Mouse (Mus musculus) midbrain, embryonic 14.5 days (tissue): ENCODE measurements around the gene Ccn6. TPM values are rescaled to one million over a fixed set of nuclear protein-coding genes. Genes with fewer than 3 reads are reported as not detected.

Source experiments
- ATAC-seq: fragments of 200-750 bp; cut with Nextera tagmentation; 2 replicates; pipeline ENCODE4 v1.8.0; 2017; ENCODE audit warnings: moderate number of reproducible peaks, moderate library complexity; ENCODE audit not compliant: low FRiP score, low TSS enrichment
- DNase-seq: peaks from one replicate; pipeline ENCODE4 v3.0.0-alpha.2; 2015
- H3K27ac ChIP-seq: fragments of 300-500 bp; sonication (generic); replicated peaks from 2 replicates; pipeline ENCODE4 v1.5.1; 2014; ENCODE audit warnings: mild to moderate bottlenecking, low read depth, low read length, moderate library complexity
- H3K27me3 ChIP-seq: fragments of 300-500 bp; sonication (generic); 2 replicates; pipeline ENCODE4 v1.6.1; 2014; ENCODE audit warnings: low read length, control low read depth, mixed read lengths; ENCODE audit not compliant: control insufficient read depth, insufficient read depth
- H3K36me3 ChIP-seq: fragments of 300-500 bp; sonication (generic); 2 replicates; pipeline ENCODE4 v1.6.1; 2014; ENCODE audit warnings: low read length, control low read depth; ENCODE audit not compliant: control insufficient read depth, insufficient read depth
- H3K4me1 ChIP-seq: fragments of 300-500 bp; sonication (generic); 2 replicates; pipeline ENCODE4 v1.6.1; 2014; ENCODE audit warnings: mild to moderate bottlenecking, antibody characterized with exemption, low read length, control low read depth; ENCODE audit not compliant: control insufficient read depth, insufficient read depth
- H3K4me2 ChIP-seq: fragments of 300-500 bp; sonication (generic); 2 replicates; pipeline ENCODE4 v1.6.1; 2014; ENCODE audit warnings: mild to moderate bottlenecking, low read length, moderate library complexity
- H3K4me3 ChIP-seq: fragments of 300-500 bp; sonication (generic); replicated peaks from 2 replicates; pipeline ENCODE4 v1.5.1; 2014; ENCODE audit warnings: low read depth, low read length
- H3K9ac ChIP-seq: fragments of 300-500 bp; sonication (generic); replicated peaks from 2 replicates; pipeline ENCODE4 v1.6.1; 2014; ENCODE audit warnings: mild to moderate bottlenecking, low read length, moderate library complexity
- H3K9me3 ChIP-seq: fragments of 300-500 bp; sonication (generic); 2 replicates; pipeline ENCODE4 v1.6.1; 2016; ENCODE audit warnings: low read length, control low read depth, mixed read lengths; ENCODE audit not compliant: control insufficient read depth
- WGBS: fragments of 180-500 bp; shearing (Covaris S2); extraction: QIAGEN DNeasy Blood & Tissue Kit; methylation state at CpG from one replicate; pipeline ENCODE4 v1.1.7; 2014; 5-methylcytosine and 5-hydroxymethylcytosine counted together
- polyA plus RNA-seq: library from polyadenylated mRNA; unstranded; fragments of >200 nt; fragmentation: Nextera tagmentation; extraction: Ambion mirVana; gene quantifications from 2 replicates; pipeline ENCODE4 v1.2.1, GENCODE M21; 2014

Gene Ccn6
- polyA plus RNA-seq, 1 experiment from 2014 or later: 0.50 TPM

DNA sequence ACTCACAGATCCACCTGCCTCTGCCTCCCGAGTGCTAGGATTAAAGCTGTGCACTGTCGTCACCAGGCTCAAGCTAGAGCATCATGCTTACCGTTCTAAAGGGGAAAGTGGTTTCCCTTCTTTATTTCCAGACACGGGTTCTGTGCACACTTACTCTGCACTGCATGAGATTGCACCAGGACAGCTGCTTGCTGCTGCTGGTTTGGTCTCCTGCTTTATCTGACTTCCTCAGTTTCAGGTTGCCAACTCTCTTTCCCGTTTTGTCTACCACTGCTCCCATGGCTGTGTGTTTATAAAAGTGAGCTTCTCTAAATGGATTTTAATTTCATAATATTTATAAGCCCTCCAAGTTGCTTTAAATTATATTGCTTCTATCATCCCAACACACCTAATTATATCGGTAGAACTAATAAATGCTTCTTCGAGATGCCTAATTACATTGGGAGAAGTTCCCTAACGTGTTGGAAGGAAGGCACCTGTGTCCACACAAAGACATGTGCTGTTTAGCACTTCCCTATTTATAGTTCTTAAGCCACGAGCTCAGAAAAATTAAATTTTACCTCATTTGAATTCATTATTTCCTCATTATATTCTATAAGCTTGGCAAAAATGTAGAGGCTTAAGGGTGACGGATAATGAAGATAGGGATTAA lies 54.6 kb downstream of the Ccn6 start:
- no peaks in the 10 kb centered on the region for H3K36me3 ChIP-seq
- no peak overlapping the region for H3K9ac ChIP-seq
- ATAC-seq (no peak), DNase-seq (no peak)
- H3K27me3 ChIP-seq: no peaks in the 10 kb centered on the region
- no peak overlapping the region for H3K4me3 ChIP-seq
- H3K27ac ChIP-seq: no peak overlapping the region
- H3K4me1 ChIP-seq: no peaks in the 10 kb centered on the region
- H3K9me3 ChIP-seq: no peaks in the 10 kb centered on the region
- no peak overlapping the region for H3K4me2 ChIP-seq
- 69% methylated on average over 10 of the region's 10 CpGs for WGBS

DNA sequence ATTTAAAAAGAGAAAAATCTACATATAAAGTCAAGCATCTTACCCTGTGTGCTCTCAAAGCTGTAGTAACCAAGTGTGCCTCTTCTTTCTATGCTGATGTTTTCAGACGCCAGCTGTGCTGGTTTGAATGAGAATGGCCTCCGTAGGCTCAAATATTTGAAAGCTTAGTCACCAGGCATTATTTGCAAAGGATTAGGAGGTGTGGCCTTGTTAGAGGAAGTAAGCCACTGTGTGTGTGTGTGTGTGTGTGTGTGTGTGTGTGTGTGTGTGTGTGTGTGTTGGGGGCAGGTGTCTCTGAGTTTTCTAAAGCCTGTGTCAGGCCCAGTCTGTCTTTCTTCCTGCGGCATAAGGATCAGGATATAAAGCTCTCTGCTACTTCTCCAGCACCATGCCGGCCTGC lies 56.7 kb downstream of the Ccn6 start:
- no peaks in the 10 kb centered on the region for H3K9me3 ChIP-seq
- no peak overlapping the region for H3K4me3 ChIP-seq
- DNase-seq (peak; percentile 11), ATAC-seq (peak; percentile 28; the same call in 1 of the 2 replicates)
- H3K27ac ChIP-seq: no peak overlapping the region
- WGBS: 19% methylated on average over 4 of the region's 4 CpGs
- no peaks in the 10 kb centered on the region for H3K4me1 ChIP-seq
- H3K9ac ChIP-seq: no peak overlapping the region
- no peaks in the 10 kb centered on the region for H3K27me3 ChIP-seq
- no peaks in the 10 kb centered on the region for H3K36me3 ChIP-seq
- no peak overlapping the region for H3K4me2 ChIP-seq

DNA sequence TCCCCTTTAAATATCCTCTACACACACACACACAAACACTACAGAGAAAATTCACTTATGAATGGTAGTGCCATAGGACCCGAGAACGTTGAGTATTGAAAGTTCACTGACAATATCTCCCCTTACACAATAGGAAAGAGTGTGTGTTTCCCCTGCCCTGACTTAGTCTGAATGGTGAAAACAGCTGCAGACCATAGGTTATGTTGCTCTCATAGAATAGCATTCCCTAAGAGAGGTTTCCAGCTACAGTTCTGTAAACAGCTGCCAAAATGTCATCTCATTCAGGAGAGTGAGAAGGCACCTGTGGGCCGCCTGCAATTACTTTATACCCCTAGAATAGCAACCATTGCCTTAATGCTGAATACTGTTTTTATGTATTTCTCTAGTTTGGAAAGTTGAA lies 57.2 kb downstream of the Ccn6 start:
- Histone ChIP-seq H3K27ac (no peak overlapping the region), H3K9me3 (no peaks in the 10 kb centered on the region), H3K27me3 (no peaks in the 10 kb centered on the region), H3K36me3 (no peaks in the 10 kb centered on the region), H3K9ac (no peak overlapping the region), H3K4me3 (no peak overlapping the region), H3K4me1 (no peaks in the 10 kb centered on the region), H3K4me2 (no peak overlapping the region)
- 47% methylated on average over 3 of the region's 3 CpGs for WGBS
- ATAC-seq: no peak
- no peak for DNase-seq

DNA sequence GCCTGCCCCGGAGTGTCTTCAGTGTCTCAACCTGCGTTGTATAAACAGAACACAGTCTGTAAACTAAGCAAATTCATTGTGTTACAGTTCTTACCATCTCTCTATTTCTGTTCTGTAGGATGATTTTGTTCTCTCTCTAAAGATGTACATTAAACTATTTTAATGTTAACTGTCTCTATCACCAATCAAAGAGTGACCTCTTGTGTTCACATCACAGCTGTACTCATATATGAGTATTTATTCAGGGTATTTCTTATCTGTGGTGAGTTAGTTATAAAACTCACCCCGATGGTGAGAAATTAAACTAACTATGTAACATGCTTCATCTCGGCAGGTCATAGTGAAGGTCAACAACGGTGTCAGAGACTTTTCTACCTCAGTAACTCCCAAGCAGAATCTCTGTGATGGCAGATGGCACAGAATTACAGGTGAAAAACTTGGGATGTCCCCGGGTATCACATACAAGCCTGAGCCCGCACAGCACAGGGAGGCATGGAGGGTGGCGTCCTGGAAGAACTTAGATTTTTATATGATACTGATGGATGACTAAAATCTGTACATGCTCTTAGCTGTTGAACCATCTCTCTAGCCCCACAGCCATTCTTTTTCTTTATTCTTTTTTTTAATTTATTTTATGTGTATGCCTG lies 58.7 kb downstream of the Ccn6 start:
- no peak for ATAC-seq
- 93% methylated on average over 8 of the region's 8 CpGs for WGBS
- H3K36me3 ChIP-seq: no peaks in the 10 kb centered on the region

More for the DNA sequence above, 58.7 kb downstream of the Ccn6 start:
- no peak overlapping the region for H3K4me2 ChIP-seq
- DNase-seq: peak; percentile 31
- H3K9me3 ChIP-seq: no peaks in the 10 kb centered on the region
- H3K9ac ChIP-seq: no peak overlapping the region
- no peak overlapping the region for H3K27ac ChIP-seq
- H3K4me3 ChIP-seq: no peak overlapping the region
- no peaks in the 10 kb centered on the region for H3K4me1 ChIP-seq
- no peaks in the 10 kb centered on the region for H3K27me3 ChIP-seq

Other genes with a start within 250 kb of the Ccn6 start
- 7.3 and 18.9 TPM in 2 replicates for gene Lama4, start 198.3 kb downstream of the Ccn6 start, polyA plus RNA-seq
- gene Fam229b, start 29.9 kb downstream of the Ccn6 start, polyA plus RNA-seq: 33.9 and 36.1 TPM in 2 replicates
- gene Tube1, start 29.8 kb downstream of the Ccn6 start, polyA plus RNA-seq: 9.4 and 11.7 TPM in 2 replicates
- 87.3 and 90.8 TPM in 2 replicates for gene Fyn, start 205.1 kb upstream of the Ccn6 start, polyA plus RNA-seq